10 mouse cellular contexts compared by ENCODE assay signal in genomic region chr5:120164450-120164849, GRCm38 (mm10). TPM values are rescaled to one million over a fixed set of nuclear protein-coding genes. Genes with fewer than 3 reads are reported as not detected.
DNase-seq lines count a peak whose midpoint lies in the region; ATAC-seq and TF ChIP-seq lines count a peak whose summit lies in the region.
"Had no signal": no experiment of that assay in that cellular context is flagged by ENCODE, and none has a peak within 500 bp of the region (broad histone marks: within the 10 kb centered on the region; RNA-seq: fewer than 3 reads in every experiment).

No protein-coding gene starts in this region.

- H3K4me3 ChIP-seq in liver, adult 2 months (ENCODE audit: insufficient read depth, low read depth, low read length) = no peak overlapping the region
- H3K4me3 ChIP-seq: erythroblast, embryonic 14.5 days; liver, embryonic 15.5 days had no signal

- no peaks in the 10 kb centered on the region for H3K27me3 ChIP-seq in liver, adult 2 months (ENCODE audit: control insufficient read depth, insufficient read depth, low read length)
- H3K27me3 ChIP-seq: liver, embryonic 15.5 days had no signal

- DNase-seq in liver, adult 2 months (ENCODE audit: extremely low read depth, low read depth, low spot score) = peak; percentile 48
- no peak for DNase-seq in liver
- DNase-seq in brain, adult 2 months (ENCODE audit: low read depth, low spot score) = peak; percentile 93
- DNase-seq in frontal cortex, postnatal 36 days (ENCODE audit: low spot score in 2 of 2) = peak; percentile 70 to 74
- DNase-seq in left cerebral cortex, adult 11 months (ENCODE audit: low spot score) = peak; percentile 39
- DNase-seq in retina, postnatal 1 day = no peak
- no peak for DNase-seq in thymus, postnatal 36 days

- no peak for TF ChIP-seq CTCF in liver, adult 2 months (IDR thresholded peaks at IDR 0.05; ENCODE audit: low read depth, low read length)

- peaks cover 27% of the 10 kb centered on the region for H3K4me1 ChIP-seq in liver, adult 2 months (ENCODE audit: control insufficient read depth, insufficient read depth, low read length)

- no peak for ATAC-seq in erythroid progenitor cell, adult 5-6 weeks (replicated peaks; ENCODE audit: low FRiP score, poor library complexity, severe bottlenecking)

- 63% methylated on average over 11 of the region's 11 CpGs for WGBS in liver, adult 2 months

- H3K79me2 ChIP-seq in liver, adult 2 months (ENCODE audit: control insufficient read depth, insufficient read depth, low read length) = no peaks in the 10 kb centered on the region

- peak overlapping the region; percentile 74; the same call in 1 of the 2 replicates for H3K27ac ChIP-seq in liver, adult 2 months (replicated peaks; ENCODE audit: insufficient read depth, low read depth, low read length)

- no peak for TF ChIP-seq POLR2A in liver, adult 2 months (IDR thresholded peaks at IDR 0.05; ENCODE audit: extremely low read depth, insufficient read depth, low read length)

- no peak overlapping the region for H3K9ac ChIP-seq in liver, adult 2 months (ENCODE audit: low read depth, low read length)
- H3K9ac ChIP-seq: liver, embryonic 15.5 days had no signal

- H3K36me3 ChIP-seq in liver, adult 2 months (ENCODE audit: control insufficient read depth, insufficient read depth, low read length) = no peaks in the 10 kb centered on the region
- H3K36me3 ChIP-seq: liver, embryonic 15.5 days had no signal

RNA-seq across cellular contexts. Expression of gene Rbm19, which starts 48.2 kb away (rescaled TPM):
- 4.9 and 5.6 TPM in 2 replicates for total RNA-seq in liver, adult 2 months (2014; rRNA removed)
- 8.2 and 9.2 TPM in 2 replicates for polyA plus RNA-seq in liver, adult 2 months (2012; rRNA removed)
- total RNA-seq in erythroid progenitor cell, adult 5-6 weeks (2015; ENCODE audit: low replicate concordance) = 2.9 TPM in 1 of 2 replicates, not detected in the other
- 3.9 and 4.5 TPM in 2 replicates for total RNA-seq in erythroid progenitor cell, adult 5-6 weeks (2017; ENCODE audit: low replicate concordance)

Comparison
In these comparisons a context has a peak if more than half of its experiments do, and no peak if none do; other contexts are left out.
1. DNase-seq: peak in liver, adult 2 months (single experiment), brain, adult 2 months (single experiment), frontal cortex, postnatal 36 days (2 of 2) and left cerebral cortex, adult 11 months (single experiment); none in liver (single experiment), retina, postnatal 1 day (single experiment) and thymus, postnatal 36 days (0 of 2).